Mouse (Mus musculus) heart, embryonic 14.5 days (tissue): ENCODE measurements around the gene Crlf1. TPM values are rescaled to one million over a fixed set of nuclear protein-coding genes. Genes with fewer than 3 reads are reported as not detected.

Source experiments
- ATAC-seq: fragments of 200-750 bp; cut with Nextera tagmentation; 2 replicates; pipeline ENCODE4 v1.8.0; 2017; ENCODE audit warnings: low read depth, moderate TSS enrichment; ENCODE audit not compliant: insufficient number of reproducible peaks, insufficient read depth, low FRiP score
- H3K27ac ChIP-seq, 2 experiments: fragments of 200-500 bp in 1 of 2; fragments of 300-500 bp in 1 of 2; sonication (generic) in 1 of 2; replicated peaks in 1 of 2; 2 replicates each; pipeline ENCODE4 v1.5.1; 2012 to 2014; ENCODE audit warnings: low read depth in 2 of 2, low read length in 2 of 2, control low read depth in 1 of 2, mild to moderate bottlenecking in 1 of 2, mixed read lengths in 1 of 2; ENCODE audit not compliant: control insufficient read depth in 1 of 2, insufficient read depth in 1 of 2
- H3K27me3 ChIP-seq: fragments of 300-500 bp; sonication (generic); 2 replicates; pipeline ENCODE4 v1.6.1; 2014; ENCODE audit warnings: mild to moderate bottlenecking, low read length, control low read depth; ENCODE audit not compliant: control insufficient read depth, insufficient read depth
- H3K36me3 ChIP-seq: fragments of 300-500 bp; sonication (generic); 2 replicates; pipeline ENCODE4 v1.6.1; 2014; ENCODE audit warnings: mild to moderate bottlenecking, control low read depth, low read length, mixed read lengths; ENCODE audit not compliant: control insufficient read depth, insufficient read depth
- H3K4me1 ChIP-seq, 2 experiments: fragments of 200-500 bp in 1 of 2; fragments of 300-500 bp in 1 of 2; sonication (generic) in 1 of 2; 2 replicates each; pipeline ENCODE4 v1.6.1; 2012 to 2014; ENCODE audit warnings: low read length in 2 of 2, control low read depth in 1 of 2, mixed read lengths in 1 of 2; ENCODE audit not compliant: control insufficient read depth in 2 of 2, insufficient read depth in 2 of 2
- H3K4me2 ChIP-seq: fragments of 300-500 bp; sonication (generic); 2 replicates; pipeline ENCODE4 v1.6.1; 2014; ENCODE audit warnings: mild to moderate bottlenecking, low read length
- H3K4me3 ChIP-seq, 2 experiments: fragments of 200-500 bp in 1 of 2; fragments of 300-500 bp in 1 of 2; sonication (generic) in 1 of 2; 2 replicates each; pipeline ENCODE4 v1.5.1; 2012 to 2014; ENCODE audit warnings: low read length in 2 of 2, mild to moderate bottlenecking in 2 of 2, control low read depth in 1 of 2, low read depth in 1 of 2, moderate library complexity in 1 of 2; ENCODE audit not compliant: control insufficient read depth in 1 of 2, insufficient read depth in 1 of 2
- H3K9ac ChIP-seq: fragments of 300-500 bp; sonication (generic); 2 replicates; pipeline ENCODE4 v1.6.1; 2014; ENCODE audit warnings: mild to moderate bottlenecking, low read length
- H3K9me3 ChIP-seq: fragments of 300-500 bp; sonication (generic); 2 replicates; pipeline ENCODE4 v1.6.1; 2016; ENCODE audit warnings: low read length, control low read depth; ENCODE audit not compliant: control insufficient read depth
- WGBS: fragments of 180-500 bp; shearing (Covaris S2); extraction: QIAGEN DNeasy Blood & Tissue Kit; methylation state at CpG from one replicate; pipeline ENCODE4 v1.1.7; 2014; 5-methylcytosine and 5-hydroxymethylcytosine counted together
- polyA plus RNA-seq: library from polyadenylated mRNA; unstranded; fragments of >200 nt; fragmentation: Nextera tagmentation; extraction: Ambion mirVana; gene quantifications from 2 replicates; pipeline ENCODE4 v1.2.1, GENCODE M21; 2014

Crlf1 gene
- polyA plus RNA-seq, 1 experiment from 2014 or later: 2.0 TPM

GRCm38 (mm10) chr8:70517940-70518643 lies 25.1 kb downstream of the Crlf1 start:
- Histone ChIP-seq H3K9ac (no peak overlapping the region), H3K36me3 (peaks cover 62% of the 10 kb centered on the region), H3K9me3 (no peaks in the 10 kb centered on the region), H3K27ac (no peak overlapping the region), H3K4me1 (peaks cover 0 to 7% of the 10 kb centered on the region in 2 experiments), H3K27me3 (no peaks in the 10 kb centered on the region), H3K4me3 (no peak overlapping the region), H3K4me2 (no peak overlapping the region)
- WGBS: 78% methylated on average over 10 of the region's 10 CpGs
- no peak for ATAC-seq

GRCm38 (mm10) chr8:70519043-70519442 lies 26.1 kb downstream of the Crlf1 start:
- Histone ChIP-seq H3K4me3 (no peak overlapping the region), H3K36me3 (peaks cover 52% of the 10 kb centered on the region), H3K9me3 (no peaks in the 10 kb centered on the region), H3K27ac (no peak overlapping the region), H3K27me3 (no peaks in the 10 kb centered on the region), H3K4me1 (peaks cover 2 to 3% of the 10 kb centered on the region in 2 experiments; a peak in 2 of 4 replicates), H3K9ac (no peak overlapping the region), H3K4me2 (no peak overlapping the region)
- 87% methylated on average over 6 of the region's 6 CpGs for WGBS
- no peak for ATAC-seq

GRCm38 (mm10) chr8:70519606-70520005 lies 26.6 kb downstream of the Crlf1 start:
- 52% methylated on average over 2 of the region's 2 CpGs for WGBS
- Histone ChIP-seq H3K4me1 (peaks cover 2 to 3% of the 10 kb centered on the region in 2 experiments; a peak in 2 of 4 replicates), H3K27ac (no peak overlapping the region), H3K36me3 (peaks cover 48% of the 10 kb centered on the region), H3K27me3 (no peaks in the 10 kb centered on the region), H3K4me2 (no peak overlapping the region), H3K4me3 (no peak overlapping the region), H3K9ac (no peak overlapping the region), H3K9me3 (no peaks in the 10 kb centered on the region)
- no peak for ATAC-seq

- ATAC-seq: peak; percentile 78
- Histone ChIP-seq H3K27me3 (no peaks in the 10 kb centered on the region), H3K36me3 (peaks cover 24% of the 10 kb centered on the region), H3K27ac (peak overlapping the region; percentile 86 to 87), H3K9ac (peak overlapping the region; percentile 90), H3K4me2 (peak overlapping the region; percentile 72), H3K9me3 (no peaks in the 10 kb centered on the region), H3K4me3 (peak overlapping the region; percentile 86), H3K4me1 (peaks cover 2 to 8% of the 10 kb centered on the region in 2 experiments; a peak in 3 of 4 replicates)
- WGBS: under 1% methylated on average over 49 of the region's 51 CpGs
These were observed 29.8 kb downstream of the Crlf1 start for GRCm38 (mm10) chr8:70522592-70523403.

GRCm38 (mm10) chr8:70527111-70527511 lies 34.2 kb downstream of the Crlf1 start:
- peaks cover 26% of the 10 kb centered on the region for H3K36me3 ChIP-seq
- peak overlapping the region; percentile 70 to 92 for H3K4me3 ChIP-seq
- no peaks in the 10 kb centered on the region for H3K9me3 ChIP-seq
- peaks cover 4 to 21% of the 10 kb centered on the region in 2 experiments for H3K4me1 ChIP-seq
- H3K27ac ChIP-seq: peak overlapping the region in 1 of 2 experiments; percentile 90; a peak in 1 of 4 replicates
- H3K27me3 ChIP-seq: no peaks in the 10 kb centered on the region
- peak overlapping the region; percentile 83 for H3K4me2 ChIP-seq
- 2% methylated on average over 8 of the region's 8 CpGs for WGBS
- peak overlapping the region; percentile 96 for H3K9ac ChIP-seq
- ATAC-seq: no peak

GRCm38 (mm10) chr8:70527512-70528181 lies 34.7 kb downstream of the Crlf1 start, which contains the start of the genes Fkbp8 and Kxd1:
Gene Fkbp8 (plus strand): TSS chr8:70527724.
Gene Kxd1 (minus strand): TSS chr8:70527956.
- Histone ChIP-seq H3K4me2 (peak within 1 kb of the TSS; percentile 88), H3K36me3 (peaks cover 32% of the 10 kb centered on the region), H3K27ac (peak within 1 kb of the TSS; percentile 18 to 90), H3K27me3 (no peaks in the 10 kb centered on the region), H3K4me1 (peaks cover 4 to 21% of the 10 kb centered on the region in 2 experiments; a peak in 3 of 4 replicates), H3K9me3 (no peaks in the 10 kb centered on the region), H3K9ac (peak within 1 kb of the TSS; percentile 96), H3K4me3 (peak within 1 kb of the TSS; percentile 70 to 92)
- under 1% methylated on average over 61 of the region's 61 CpGs for WGBS
- peak; percentile 88 for ATAC-seq

GRCm38 (mm10) chr8:70528182-70528797 lies 35.3 kb downstream of the Crlf1 start:
- Histone ChIP-seq H3K4me3 (peak overlapping the region; percentile 70 to 92), H3K27ac (peak overlapping the region; percentile 18 to 90), H3K4me2 (peak overlapping the region; percentile 88), H3K4me1 (peaks cover 4 to 21% of the 10 kb centered on the region in 2 experiments; a peak in 3 of 4 replicates), H3K27me3 (no peaks in the 10 kb centered on the region), H3K36me3 (peaks cover 36% of the 10 kb centered on the region), H3K9ac (peak overlapping the region; percentile 96), H3K9me3 (no peaks in the 10 kb centered on the region)
- 18% methylated on average over 13 of the region's 13 CpGs for WGBS
- ATAC-seq: no peak
